Mouse (Mus musculus) neutrophil, adult 59 days (primary cell): ENCODE measurements around the gene 5430427O19Rik. TPM values are rescaled to one million over a fixed set of nuclear protein-coding genes. Genes with fewer than 3 reads are reported as not detected.

Experiments
- total RNA-seq, 2 experiments: library from RNA; stranded (reverse); gene quantifications; 1 replicate in 1 of 2; 2 replicates in 1 of 2; pipeline ENCODE4 v1.2.4; 2023

5430427O19Rik gene
- total RNA-seq, result 1 to 10 TPM; 3.7 to 4.6 TPM

GRCm38 (mm10) chrX:85869914-85870483, at the start of gene 5430427O19Rik:
Gene 5430427O19Rik (plus strand): TSS chrX:85870354.

Other genes starting within 250 kb of the 5430427O19Rik start
- gene Gk, start 93.5 kb upstream of the 5430427O19Rik start, total RNA-seq, result 10 to 100 TPM; 23.5 to 28.6 TPM
- not detected for gene Samt3, start 173.8 kb downstream of the 5430427O19Rik start, total RNA-seq